Mouse (Mus musculus): ENCODE measurements around the gene Syt16. TPM values are rescaled to one million over a fixed set of nuclear protein-coding genes. Genes with fewer than 3 reads are reported as not detected.

The Syt16 gene
- polyA plus RNA-seq, 1 experiment, result 0.61 TPM

GRCm38 (mm10) chr12:74098572-74099290 is 101.3 kb downstream of the Syt16 start:
- Histone ChIP-seq H3K36me3 (ENCODE audit: control insufficient read depth, insufficient read depth, low read length) (no peaks in the 10 kb centered on the region), H3K4me3 (ENCODE audit: control insufficient read depth, low read depth, low read length) (no peak overlapping the region), H3K4me1 (ENCODE audit: control insufficient read depth, insufficient read depth, low read length) (peaks cover 2% of the 10 kb centered on the region; the same call in 1 of the 2 replicates), H3K27ac (ENCODE audit: control insufficient read depth, insufficient read depth, low read depth, low read length) (no peak overlapping the region), H3K27me3 (ENCODE audit: control insufficient read depth, insufficient read depth, low read length) (no peaks in the 10 kb centered on the region)
- no peak for TF ChIP-seq CTCF (IDR thresholded peaks at IDR 0.05; ENCODE audit: control insufficient read depth, insufficient read depth, insufficient replicate concordance, low read depth, low read length)

- TF ChIP-seq CTCF (IDR thresholded peaks at IDR 0.05; ENCODE audit: control insufficient read depth, insufficient read depth, insufficient replicate concordance, low read depth, low read length) (no peak), POLR2A (IDR thresholded peaks at IDR 0.05; ENCODE audit: control insufficient read depth, low read depth, low read length) (no peak)
- Histone ChIP-seq H3K27ac (ENCODE audit: control insufficient read depth, insufficient read depth, low read depth, low read length) (no peak overlapping the region), H3K36me3 (ENCODE audit: control insufficient read depth, insufficient read depth, low read length) (no peaks in the 10 kb centered on the region), H3K4me1 (ENCODE audit: control insufficient read depth, insufficient read depth, low read length) (no peaks in the 10 kb centered on the region), H3K4me3 (ENCODE audit: control insufficient read depth, low read depth, low read length) (no peak overlapping the region), H3K27me3 (ENCODE audit: control insufficient read depth, insufficient read depth, low read length) (no peaks in the 10 kb centered on the region)
These were observed 108.5 kb downstream of the Syt16 start for GRCm38 (mm10) chr12:74105811-74106513.

DNA sequence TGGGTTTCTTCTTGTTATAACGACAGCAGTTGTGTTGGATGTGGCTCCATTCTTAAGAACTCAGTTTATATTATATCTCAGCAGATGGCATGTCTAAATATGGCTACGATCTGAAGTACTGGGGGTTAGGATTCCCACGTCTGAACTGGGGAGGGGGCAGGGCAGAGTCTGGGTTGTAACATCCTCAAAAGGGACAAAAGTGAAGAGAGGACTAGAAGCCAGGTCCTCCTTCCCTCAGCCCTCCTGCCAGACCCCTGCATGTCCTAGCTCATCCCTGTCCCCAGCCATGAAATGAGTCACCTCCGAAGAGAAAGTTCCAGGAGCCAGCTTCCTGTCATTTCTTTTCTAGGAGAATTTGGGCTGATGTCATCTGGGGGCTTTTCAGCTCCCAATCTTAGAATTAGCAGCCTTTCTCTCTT is 111.2 kb downstream of the Syt16 start:
- Histone ChIP-seq H3K27me3 (ENCODE audit: control insufficient read depth, insufficient read depth, low read length) (no peaks in the 10 kb centered on the region), H3K4me3 (ENCODE audit: control insufficient read depth, low read depth, low read length) (no peak overlapping the region), H3K4me1 (ENCODE audit: control insufficient read depth, insufficient read depth, low read length) (no peaks in the 10 kb centered on the region), H3K27ac (ENCODE audit: control insufficient read depth, insufficient read depth, low read depth, low read length) (no peak overlapping the region), H3K36me3 (ENCODE audit: control insufficient read depth, insufficient read depth, low read length) (no peaks in the 10 kb centered on the region)
- TF ChIP-seq CTCF (IDR thresholded peaks at IDR 0.05; ENCODE audit: control insufficient read depth, insufficient read depth, insufficient replicate concordance, low read depth, low read length) (no peak), POLR2A (IDR thresholded peaks at IDR 0.05; ENCODE audit: control insufficient read depth, low read depth, low read length) (no peak)

DNA sequence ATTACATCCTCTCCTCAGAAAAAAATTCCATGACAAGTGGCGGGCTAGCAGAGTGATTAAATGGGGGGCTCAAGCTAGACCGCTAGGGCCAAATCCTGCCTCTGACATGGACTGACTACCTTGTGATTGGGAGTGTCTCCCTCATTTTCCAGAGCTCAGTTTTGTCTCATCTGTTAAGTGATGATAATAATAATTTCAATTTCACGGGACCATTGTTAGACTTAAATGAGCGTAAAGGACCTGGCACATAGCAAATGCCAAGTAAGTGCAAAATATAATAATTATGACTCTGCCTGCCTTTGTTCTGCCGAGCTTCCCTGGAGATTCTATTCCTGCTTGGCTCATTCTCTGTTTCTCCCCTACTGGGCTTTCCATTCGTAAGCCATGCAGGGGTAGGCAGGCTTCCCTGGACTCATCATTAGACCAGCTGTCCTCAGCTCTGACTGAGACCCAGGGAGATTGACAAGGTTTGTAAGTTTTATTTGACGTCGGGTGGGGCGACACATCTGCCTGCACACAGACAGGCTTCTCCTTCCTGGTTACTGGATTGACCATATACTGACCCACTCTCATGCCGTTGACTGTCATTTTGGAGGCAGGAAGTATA is 112.1 kb downstream of the Syt16 start:
- no peak overlapping the region for H3K4me3 ChIP-seq (ENCODE audit: control insufficient read depth, low read depth, low read length)
- H3K27me3 ChIP-seq (ENCODE audit: control insufficient read depth, insufficient read depth, low read length), result no peaks in the 10 kb centered on the region
- TF ChIP-seq CTCF (IDR thresholded peaks at IDR 0.05; ENCODE audit: control insufficient read depth, insufficient read depth, insufficient replicate concordance, low read depth, low read length), result no peak
- TF ChIP-seq POLR2A (IDR thresholded peaks at IDR 0.05; ENCODE audit: control insufficient read depth, low read depth, low read length), result no peak
- no peaks in the 10 kb centered on the region for H3K36me3 ChIP-seq (ENCODE audit: control insufficient read depth, insufficient read depth, low read length)
- H3K4me1 ChIP-seq (ENCODE audit: control insufficient read depth, insufficient read depth, low read length), result no peaks in the 10 kb centered on the region
- H3K27ac ChIP-seq (ENCODE audit: control insufficient read depth, insufficient read depth, low read depth, low read length), result no peak overlapping the region

DNA sequence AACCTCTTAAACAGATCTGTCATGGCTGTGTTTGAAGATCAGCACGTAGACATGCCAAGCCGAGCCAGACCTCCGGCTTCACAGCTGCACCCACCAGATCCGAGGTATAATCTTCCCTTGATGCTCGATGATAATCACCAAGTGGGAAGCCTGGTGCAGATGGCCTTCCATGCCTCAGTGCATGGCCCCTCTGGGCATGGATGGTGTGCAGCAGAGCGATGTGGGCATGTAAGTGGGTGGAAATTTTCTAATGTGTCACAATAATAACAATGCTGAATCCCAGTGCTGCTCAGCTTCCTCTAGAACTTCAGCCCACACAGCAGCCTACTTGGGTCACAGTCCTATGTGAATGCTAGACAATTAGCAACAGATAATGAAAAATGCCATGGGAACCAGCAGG is 119.4 kb downstream of the Syt16 start:
- no peak overlapping the region for H3K4me3 ChIP-seq (ENCODE audit: control insufficient read depth, low read depth, low read length)
- no peaks in the 10 kb centered on the region for H3K27me3 ChIP-seq (ENCODE audit: control insufficient read depth, insufficient read depth, low read length)
- no peaks in the 10 kb centered on the region for H3K36me3 ChIP-seq (ENCODE audit: control insufficient read depth, insufficient read depth, low read length)
- no peak overlapping the region for H3K27ac ChIP-seq (ENCODE audit: control insufficient read depth, insufficient read depth, low read depth, low read length)
- TF ChIP-seq POLR2A (IDR thresholded peaks at IDR 0.05; ENCODE audit: control insufficient read depth, low read depth, low read length) (no peak), CTCF (IDR thresholded peaks at IDR 0.05; ENCODE audit: control insufficient read depth, insufficient read depth, insufficient replicate concordance, low read depth, low read length) (no peak)
- H3K4me1 ChIP-seq (ENCODE audit: control insufficient read depth, insufficient read depth, low read length), result no peaks in the 10 kb centered on the region

- H3K27me3 ChIP-seq (ENCODE audit: control insufficient read depth, insufficient read depth, low read length), result no peaks in the 10 kb centered on the region
- TF ChIP-seq CTCF (IDR thresholded peaks at IDR 0.05; ENCODE audit: control insufficient read depth, insufficient read depth, insufficient replicate concordance, low read depth, low read length), result no peak
- TF ChIP-seq POLR2A (IDR thresholded peaks at IDR 0.05; ENCODE audit: control insufficient read depth, low read depth, low read length), result no peak
- H3K4me3 ChIP-seq (ENCODE audit: control insufficient read depth, low read depth, low read length), result peak overlapping the region; percentile 68
- peaks cover 4% of the 10 kb centered on the region; the same call in 1 of the 2 replicates for H3K4me1 ChIP-seq (ENCODE audit: control insufficient read depth, insufficient read depth, low read length)
- no peak overlapping the region for H3K27ac ChIP-seq (ENCODE audit: control insufficient read depth, insufficient read depth, low read depth, low read length)
- H3K36me3 ChIP-seq (ENCODE audit: control insufficient read depth, insufficient read depth, low read length), result no peaks in the 10 kb centered on the region
These were observed 128.3 kb downstream of the Syt16 start for GRCm38 (mm10) chr12:74125796-74126195.

- Histone ChIP-seq H3K4me1 (ENCODE audit: control insufficient read depth, insufficient read depth, low read length) (peaks cover 4% of the 10 kb centered on the region; the same call in 1 of the 2 replicates), H3K27me3 (ENCODE audit: control insufficient read depth, insufficient read depth, low read length) (no peaks in the 10 kb centered on the region), H3K4me3 (ENCODE audit: control insufficient read depth, low read depth, low read length) (no peak overlapping the region), H3K36me3 (ENCODE audit: control insufficient read depth, insufficient read depth, low read length) (no peaks in the 10 kb centered on the region), H3K27ac (ENCODE audit: control insufficient read depth, insufficient read depth, low read depth, low read length) (no peak overlapping the region)
- TF ChIP-seq CTCF (IDR thresholded peaks at IDR 0.05; ENCODE audit: control insufficient read depth, insufficient read depth, insufficient replicate concordance, low read depth, low read length), result no peak
- no peak for TF ChIP-seq POLR2A (IDR thresholded peaks at IDR 0.05; ENCODE audit: control insufficient read depth, low read depth, low read length)
These were observed 130.8 kb downstream of the Syt16 start for GRCm38 (mm10) chr12:74128229-74128628.
